Mouse (Mus musculus) fat pad, adult 2 months (tissue): ENCODE measurements around the gene Ank2.
"Not testable (repeated sequence)": the region's sequence is repeated elsewhere in the genome, so short reads cannot be mapped to it uniquely, and the experiment has no call there.

ENCODE experiments used
- DNase-seq: peaks from one replicate; pipeline ENCODE4 v3.0.0-alpha.2; 2011; ENCODE audit warnings: low read depth, low spot score; ENCODE audit errors: extremely low read depth

Gene Ank2

GRCm38 (mm10) chr3:127429866-127430265 lies 69.3 kb downstream of the Ank2 start:
- no peak for DNase-seq

GRCm38 (mm10) chr3:127428527-127428926 lies 70.6 kb downstream of the Ank2 start:
- no peak for DNase-seq

- DNase-seq: no peak
These were observed 82.2 kb downstream of the Ank2 start for GRCm38 (mm10) chr3:127416950-127417349.

- no peak for DNase-seq
These were observed 84.7 kb downstream of the Ank2 start for GRCm38 (mm10) chr3:127414438-127414837.

GRCm38 (mm10) chr3:127408684-127409550 lies 90.2 kb downstream of the Ank2 start:
- no peak for DNase-seq

- no peak for DNase-seq
These were observed 91.1 kb downstream of the Ank2 start for GRCm38 (mm10) chr3:127407868-127408574.

DNA sequence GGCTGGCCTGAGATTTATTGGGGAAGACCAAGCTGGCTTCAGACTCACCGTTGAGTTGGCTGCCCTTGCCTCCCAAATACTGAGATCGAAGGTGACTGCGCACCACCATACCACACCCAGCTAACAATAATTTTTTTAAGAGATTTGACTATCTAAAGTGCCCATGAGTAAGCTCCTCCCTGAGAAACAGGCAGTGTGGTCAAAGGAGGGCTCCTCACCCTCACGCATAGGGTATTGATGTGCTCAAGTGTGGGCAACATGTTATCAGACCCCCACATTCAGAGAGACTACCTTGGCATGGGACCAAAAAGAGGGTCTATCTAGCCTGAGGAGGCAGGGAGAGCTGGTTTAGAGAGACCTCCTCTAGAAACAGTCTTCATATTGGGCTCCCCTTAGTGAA lies 92.3 kb downstream of the Ank2 start:
- DNase-seq: no peak

DNA sequence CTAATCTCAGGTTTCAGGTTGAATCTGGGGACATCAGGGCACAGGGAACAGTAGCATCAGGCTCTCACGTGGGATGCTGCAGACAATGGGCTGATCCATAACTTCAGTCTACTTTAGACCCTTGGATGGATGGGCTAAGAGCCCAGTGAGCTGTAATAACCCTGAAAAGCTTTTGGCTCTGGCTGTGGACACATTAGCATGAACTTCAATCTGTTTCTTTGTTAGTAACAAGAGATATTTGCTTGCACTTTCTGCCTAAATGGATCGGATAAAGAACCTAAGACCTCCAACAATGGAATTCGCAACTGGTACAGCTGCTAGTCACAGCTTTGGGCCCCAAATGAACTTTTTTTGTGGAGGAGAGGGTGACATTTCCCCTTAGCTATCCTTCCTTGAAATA lies 94.8 kb downstream of the Ank2 start:
- DNase-seq: no peak

- no peak for DNase-seq
These were observed 98.2 kb downstream of the Ank2 start for GRCm38 (mm10) chr3:127400976-127401375.

DNA sequence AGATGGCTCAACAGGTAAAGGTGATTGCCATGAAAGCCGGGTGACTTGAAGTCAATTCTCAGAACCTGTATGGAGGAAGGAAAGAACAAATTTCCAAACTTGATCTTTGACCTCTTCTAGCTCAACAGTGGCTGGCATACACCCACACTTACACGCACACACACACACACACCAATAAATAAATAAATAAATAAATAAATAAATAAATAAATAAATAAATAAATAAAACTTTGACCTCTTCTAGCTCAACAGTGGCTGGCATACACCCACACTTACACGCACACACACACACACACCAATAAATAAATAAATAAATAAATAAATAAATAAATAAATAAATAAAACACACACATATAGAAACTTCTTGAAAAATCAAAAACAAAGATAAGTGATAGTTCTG lies 98.7 kb downstream of the Ank2 start:
- not testable (repeated sequence) for DNase-seq

DNA sequence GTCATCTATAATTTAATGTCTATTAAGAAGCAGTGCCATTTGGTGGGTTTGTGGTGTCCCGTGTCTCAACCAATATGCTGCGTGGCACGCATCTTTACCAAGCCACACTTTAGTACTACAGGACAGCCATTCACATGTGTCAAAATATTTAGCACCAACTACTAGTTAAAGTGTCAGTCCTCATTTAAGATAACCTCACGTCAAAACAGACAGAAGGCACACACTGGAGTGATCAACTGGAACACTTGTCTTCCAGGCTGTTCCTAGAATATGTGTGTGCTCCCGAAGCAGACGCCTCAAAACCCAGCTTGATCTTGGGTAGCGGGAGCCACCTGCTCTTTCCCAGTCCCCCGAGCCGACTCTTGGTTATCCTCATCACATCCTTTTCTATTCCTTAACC lies 101.4 kb downstream of the Ank2 start:
- DNase-seq: no peak

DNA sequence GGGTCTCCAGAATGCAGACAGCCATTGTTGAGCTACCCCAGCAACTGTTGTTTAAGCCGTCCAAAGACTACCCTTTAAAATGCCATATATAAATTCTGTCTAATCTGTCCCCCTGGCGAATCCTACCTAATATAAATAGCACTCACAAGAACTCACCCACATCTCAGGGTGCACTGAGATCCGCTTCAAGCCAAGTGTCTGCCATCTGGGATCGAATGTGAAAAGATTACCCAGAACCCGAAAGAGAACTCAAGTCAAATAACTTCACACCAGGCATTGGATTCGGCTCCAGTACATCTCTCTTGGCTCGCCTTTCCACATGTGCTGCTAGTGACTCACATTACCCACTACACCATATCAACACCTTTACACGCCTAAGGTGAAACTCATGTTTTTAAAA lies 103.9 kb downstream of the Ank2 start:
- DNase-seq: no peak

GRCm38 (mm10) chr3:127387016-127387517 lies 112.1 kb downstream of the Ank2 start:
- DNase-seq: no peak

GRCm38 (mm10) chr3:127383231-127383630 lies 115.9 kb downstream of the Ank2 start:
- DNase-seq: no peak

GRCm38 (mm10) chr3:127376901-127377460 lies 122.2 kb downstream of the Ank2 start:
- DNase-seq: no peak

GRCm38 (mm10) chr3:127375956-127376660 lies 123.0 kb downstream of the Ank2 start:
- no peak for DNase-seq

DNA sequence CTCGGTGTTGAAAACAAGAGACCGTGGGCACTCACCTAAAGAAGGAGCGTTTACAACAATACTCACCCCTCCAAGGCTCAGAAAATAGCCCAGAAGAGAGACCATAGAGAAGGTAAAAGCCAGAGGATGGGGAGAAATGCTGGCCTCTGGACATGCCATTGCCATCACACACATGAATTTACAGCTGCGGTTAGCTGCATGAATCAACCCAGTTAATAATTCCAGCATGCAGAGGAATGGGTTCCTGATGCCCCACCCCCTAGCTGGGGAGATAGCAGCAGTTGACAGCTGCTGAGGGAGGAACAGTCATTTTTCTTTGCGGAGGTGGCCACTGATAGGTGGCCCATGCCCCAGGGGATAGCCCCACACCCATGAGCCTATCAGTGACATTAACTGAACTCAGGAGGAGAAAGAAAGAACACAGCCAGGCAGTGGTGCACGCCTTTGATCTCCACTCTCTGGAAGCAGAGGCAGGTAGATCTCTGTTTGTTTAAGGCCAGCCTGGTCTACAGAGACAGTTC lies 124.9 kb downstream of the Ank2 start:
- DNase-seq: no peak

DNA sequence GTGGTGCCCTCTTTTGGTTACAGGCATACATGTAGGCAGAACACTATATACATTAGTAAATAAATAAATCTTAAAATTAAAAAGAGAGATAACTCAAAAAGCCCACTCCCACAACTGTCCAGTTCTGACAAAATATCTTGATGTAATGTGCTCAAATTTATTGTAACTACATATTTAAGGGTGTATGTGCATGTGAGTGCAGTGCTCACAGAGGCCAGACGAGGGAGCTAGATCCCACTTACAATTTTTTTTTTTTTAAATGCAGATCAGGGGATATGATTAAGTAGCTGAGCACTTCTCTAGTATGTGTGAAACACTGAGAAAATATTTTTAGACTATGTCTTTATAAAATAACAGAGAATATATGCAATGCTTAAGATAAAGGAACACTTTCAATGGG lies 127.4 kb downstream of the Ank2 start:
- no peak for DNase-seq

DNA sequence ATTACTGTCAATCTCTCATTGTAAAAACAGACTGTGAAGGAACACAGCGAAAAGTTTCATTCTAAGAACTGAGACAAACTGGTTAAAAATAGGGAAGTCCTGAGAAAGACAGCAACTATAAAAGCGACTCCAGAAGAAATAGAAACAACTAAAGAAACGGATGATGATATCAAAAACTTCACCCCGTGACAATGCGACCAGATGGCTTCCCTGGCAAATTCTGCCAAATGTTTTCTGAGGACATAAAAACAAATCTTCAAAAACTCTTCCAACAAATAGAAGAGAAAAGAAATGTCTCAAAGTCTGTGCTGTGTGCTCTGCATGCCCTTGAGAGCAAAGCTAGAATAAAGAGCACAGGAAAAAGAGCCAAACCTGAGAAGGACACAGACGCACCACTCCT lies 129.6 kb downstream of the Ank2 start:
- no peak for DNase-seq

- no peak for DNase-seq
These were observed 131.7 kb downstream of the Ank2 start for GRCm38 (mm10) chr3:127367450-127367849.

DNA sequence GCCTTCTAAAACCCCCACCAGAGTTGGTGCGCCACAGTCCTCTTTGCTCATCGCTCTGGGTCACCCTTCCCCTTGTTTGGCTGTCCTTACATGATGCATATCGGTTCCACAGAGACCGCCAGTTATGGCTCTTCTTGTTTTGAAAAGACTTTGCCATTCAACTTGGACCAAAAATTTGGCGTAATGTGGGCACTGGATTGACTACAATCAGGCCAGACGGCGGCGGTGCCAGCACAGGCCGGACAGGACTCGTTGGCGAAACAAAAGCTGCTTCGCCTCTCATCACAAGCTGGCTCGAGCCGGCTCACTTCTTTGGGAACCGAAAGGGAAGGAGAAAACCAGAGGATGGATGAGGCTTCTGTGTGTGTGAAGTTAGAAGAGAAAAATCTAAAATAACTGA lies 135.6 kb downstream of the Ank2 start:
- DNase-seq: no peak
